Mouse (Mus musculus): ENCODE data around the gene Gm20517. TPM values are rescaled to one million over a fixed set of nuclear protein-coding genes. Genes with fewer than 3 reads are reported as not detected.

Gm20517 gene
- polyA plus RNA-seq (2015; fragmentation: Nextera tagmentation; extraction: Ambion mirVana), result 0.73 and 0.78 TPM in 2 replicates

- no peaks in the 10 kb centered on the region for H3K27me3 ChIP-seq (replicated peaks; ENCODE audit: control insufficient read depth, insufficient read depth, low read length)
- H3K27ac ChIP-seq (ENCODE audit: low read length), result peak within 1 kb of the TSS; percentile 79
- under 1% methylated on average over 59 of the region's 59 CpGs for WGBS
- peak; percentile 96 for ATAC-seq
- peaks cover 24% of the 10 kb centered on the region for H3K4me1 ChIP-seq (ENCODE audit: control insufficient read depth, insufficient read depth, low read length)
- H3K9me3 ChIP-seq (ENCODE audit: control insufficient read depth, low read length), result no peaks in the 10 kb centered on the region
- peak within 1 kb of the TSS; percentile 75 for H3K4me2 ChIP-seq (ENCODE audit: low read depth, low read length)
- peak within 1 kb of the TSS; percentile 79 for H3K4me3 ChIP-seq (ENCODE audit: low read length)
- peak within 1 kb of the TSS; percentile 79 for H3K9ac ChIP-seq (ENCODE audit: low read depth, low read length)
- H3K36me3 ChIP-seq (ENCODE audit: control insufficient read depth, insufficient read depth, low read length), result 0 out of 2 replicates have a peak, but pooled peaks cover 4% of the 10 kb centered on the region
These were observed at the start of gene Gm20517, which contains the start of the genes Bysl and Med20 for GRCm38 (mm10) chr17:47610849-47611660. Gm20517 (plus strand) TSS chr17:47611589. Bysl (minus strand) TSS chr17:47611492. Med20 (plus strand) TSS chr17:47611582.

GRCm38 (mm10) chr17:47562875-47563274, 48.5 kb upstream of the Gm20517 start:
- no peaks in the 10 kb centered on the region for H3K9me3 ChIP-seq (ENCODE audit: control insufficient read depth, low read length)
- H3K4me3 ChIP-seq (ENCODE audit: low read length), result no peak overlapping the region
- 83% methylated on average over 6 of the region's 6 CpGs for WGBS
- no peak overlapping the region for H3K9ac ChIP-seq (ENCODE audit: low read depth, low read length)
- no peak overlapping the region for H3K4me2 ChIP-seq (ENCODE audit: low read depth, low read length)
- no peak for ATAC-seq
- H3K36me3 ChIP-seq (ENCODE audit: control insufficient read depth, insufficient read depth, low read length), result no peaks in the 10 kb centered on the region
- H3K27ac ChIP-seq (ENCODE audit: low read length), result no peak overlapping the region
- no peaks in the 10 kb centered on the region for H3K27me3 ChIP-seq (replicated peaks; ENCODE audit: control insufficient read depth, insufficient read depth, low read length)
- peaks cover 4% of the 10 kb centered on the region; the same call in 1 of the 2 replicates for H3K4me1 ChIP-seq (ENCODE audit: control insufficient read depth, insufficient read depth, low read length)

GRCm38 (mm10) chr17:47564612-47565011, 46.8 kb upstream of the Gm20517 start:
- Histone ChIP-seq H3K27me3 (replicated peaks; ENCODE audit: control insufficient read depth, insufficient read depth, low read length) (no peaks in the 10 kb centered on the region), H3K4me3 (ENCODE audit: low read length) (no peak overlapping the region), H3K9me3 (ENCODE audit: control insufficient read depth, low read length) (no peaks in the 10 kb centered on the region), H3K36me3 (ENCODE audit: control insufficient read depth, insufficient read depth, low read length) (no peaks in the 10 kb centered on the region), H3K4me1 (ENCODE audit: control insufficient read depth, insufficient read depth, low read length) (peaks cover 4% of the 10 kb centered on the region; the same call in 1 of the 2 replicates), H3K4me2 (ENCODE audit: low read depth, low read length) (no peak overlapping the region), H3K27ac (ENCODE audit: low read length) (no peak overlapping the region), H3K9ac (ENCODE audit: low read depth, low read length) (no peak overlapping the region)
- 79% methylated on average over 5 of the region's 5 CpGs for WGBS
- ATAC-seq, result no peak

GRCm38 (mm10) chr17:47566133-47566532, 45.3 kb upstream of the Gm20517 start:
- no peak overlapping the region for H3K27ac ChIP-seq (ENCODE audit: low read length)
- no peak overlapping the region for H3K4me2 ChIP-seq (ENCODE audit: low read depth, low read length)
- H3K9me3 ChIP-seq (ENCODE audit: control insufficient read depth, low read length), result no peaks in the 10 kb centered on the region
- no peaks in the 10 kb centered on the region for H3K4me1 ChIP-seq (ENCODE audit: control insufficient read depth, insufficient read depth, low read length)
- no peak overlapping the region for H3K9ac ChIP-seq (ENCODE audit: low read depth, low read length)
- H3K4me3 ChIP-seq (ENCODE audit: low read length), result no peak overlapping the region
- H3K27me3 ChIP-seq (replicated peaks; ENCODE audit: control insufficient read depth, insufficient read depth, low read length), result no peaks in the 10 kb centered on the region
- no peaks in the 10 kb centered on the region for H3K36me3 ChIP-seq (ENCODE audit: control insufficient read depth, insufficient read depth, low read length)
- WGBS, result 36% methylated on average over 2 of the region's 2 CpGs
- no peak for ATAC-seq

- H3K9me3 ChIP-seq (ENCODE audit: control insufficient read depth, low read length), result no peaks in the 10 kb centered on the region
- 73% methylated on average over 3 of the region's 3 CpGs for WGBS
- H3K27ac ChIP-seq (ENCODE audit: low read length), result peak overlapping the region; percentile 45; the same call in 1 of the 2 replicates
- H3K4me1 ChIP-seq (ENCODE audit: control insufficient read depth, insufficient read depth, low read length), result no peaks in the 10 kb centered on the region
- H3K4me2 ChIP-seq (ENCODE audit: low read depth, low read length), result no peak overlapping the region
- H3K4me3 ChIP-seq (ENCODE audit: low read length), result no peak overlapping the region
- H3K9ac ChIP-seq (ENCODE audit: low read depth, low read length), result no peak overlapping the region
- no peaks in the 10 kb centered on the region for H3K36me3 ChIP-seq (ENCODE audit: control insufficient read depth, insufficient read depth, low read length)
- ATAC-seq, result peak; percentile 55; the same call in 1 of the 2 replicates
- no peaks in the 10 kb centered on the region for H3K27me3 ChIP-seq (replicated peaks; ENCODE audit: control insufficient read depth, insufficient read depth, low read length)
These were observed 44.1 kb upstream of the Gm20517 start for GRCm38 (mm10) chr17:47567271-47567670.

GRCm38 (mm10) chr17:47568389-47568788, 43.0 kb upstream of the Gm20517 start:
- Histone ChIP-seq H3K4me2 (ENCODE audit: low read depth, low read length) (no peak overlapping the region), H3K4me1 (ENCODE audit: control insufficient read depth, insufficient read depth, low read length) (no peaks in the 10 kb centered on the region), H3K9ac (ENCODE audit: low read depth, low read length) (no peak overlapping the region), H3K36me3 (ENCODE audit: control insufficient read depth, insufficient read depth, low read length) (no peaks in the 10 kb centered on the region), H3K9me3 (ENCODE audit: control insufficient read depth, low read length) (no peaks in the 10 kb centered on the region), H3K4me3 (ENCODE audit: low read length) (no peak overlapping the region), H3K27me3 (replicated peaks; ENCODE audit: control insufficient read depth, insufficient read depth, low read length) (no peaks in the 10 kb centered on the region), H3K27ac (ENCODE audit: low read length) (no peak overlapping the region)
- WGBS, result 90% methylated on average over 3 of the region's 3 CpGs
- peak; percentile 40; the same call in 1 of the 2 replicates for ATAC-seq

- Histone ChIP-seq H3K9me3 (ENCODE audit: control insufficient read depth, low read length) (no peaks in the 10 kb centered on the region), H3K27me3 (replicated peaks; ENCODE audit: control insufficient read depth, insufficient read depth, low read length) (no peaks in the 10 kb centered on the region), H3K36me3 (ENCODE audit: control insufficient read depth, insufficient read depth, low read length) (no peaks in the 10 kb centered on the region), H3K4me2 (ENCODE audit: low read depth, low read length) (no peak overlapping the region), H3K9ac (ENCODE audit: low read depth, low read length) (no peak overlapping the region), H3K4me3 (ENCODE audit: low read length) (no peak overlapping the region), H3K27ac (ENCODE audit: low read length) (no peak overlapping the region), H3K4me1 (ENCODE audit: control insufficient read depth, insufficient read depth, low read length) (no peaks in the 10 kb centered on the region)
- ATAC-seq, result no peak
- WGBS, result 80% methylated on average over 10 of the region's 10 CpGs
These were observed 42.4 kb upstream of the Gm20517 start for GRCm38 (mm10) chr17:47568951-47569527.

GRCm38 (mm10) chr17:47571621-47572020, 39.8 kb upstream of the Gm20517 start:
- Histone ChIP-seq H3K9me3 (ENCODE audit: control insufficient read depth, low read length) (no peaks in the 10 kb centered on the region), H3K27me3 (replicated peaks; ENCODE audit: control insufficient read depth, insufficient read depth, low read length) (no peaks in the 10 kb centered on the region), H3K9ac (ENCODE audit: low read depth, low read length) (no peak overlapping the region), H3K4me3 (ENCODE audit: low read length) (no peak overlapping the region), H3K4me2 (ENCODE audit: low read depth, low read length) (no peak overlapping the region), H3K27ac (ENCODE audit: low read length) (no peak overlapping the region), H3K4me1 (ENCODE audit: control insufficient read depth, insufficient read depth, low read length) (no peaks in the 10 kb centered on the region), H3K36me3 (ENCODE audit: control insufficient read depth, insufficient read depth, low read length) (no peaks in the 10 kb centered on the region)
- ATAC-seq, result no peak
- 46% methylated on average over 7 of the region's 7 CpGs for WGBS

- H3K4me3 ChIP-seq (ENCODE audit: low read length), result no peak overlapping the region
- ATAC-seq, result no peak
- H3K9me3 ChIP-seq (ENCODE audit: control insufficient read depth, low read length), result no peaks in the 10 kb centered on the region
- no peak overlapping the region for H3K27ac ChIP-seq (ENCODE audit: low read length)
- H3K27me3 ChIP-seq (replicated peaks; ENCODE audit: control insufficient read depth, insufficient read depth, low read length), result no peaks in the 10 kb centered on the region
- no peak overlapping the region for H3K4me2 ChIP-seq (ENCODE audit: low read depth, low read length)
- no peak overlapping the region for H3K9ac ChIP-seq (ENCODE audit: low read depth, low read length)
- H3K4me1 ChIP-seq (ENCODE audit: control insufficient read depth, insufficient read depth, low read length), result no peaks in the 10 kb centered on the region
- H3K36me3 ChIP-seq (ENCODE audit: control insufficient read depth, insufficient read depth, low read length), result no peaks in the 10 kb centered on the region
These were observed 39.0 kb upstream of the Gm20517 start for GRCm38 (mm10) chr17:47572436-47572835.
